Mouse (Mus musculus): Measurements from ENCODE around the gene Agap1.

Gene Agap1

GRCm38 (mm10) chr1:89574941-89575890 is 120.6 kb downstream of the Agap1 start:
- in situ Hi-C loops (cut with MboI; ENCODE audit: low sequenced_read_pairs), result no loop called here

DNA sequence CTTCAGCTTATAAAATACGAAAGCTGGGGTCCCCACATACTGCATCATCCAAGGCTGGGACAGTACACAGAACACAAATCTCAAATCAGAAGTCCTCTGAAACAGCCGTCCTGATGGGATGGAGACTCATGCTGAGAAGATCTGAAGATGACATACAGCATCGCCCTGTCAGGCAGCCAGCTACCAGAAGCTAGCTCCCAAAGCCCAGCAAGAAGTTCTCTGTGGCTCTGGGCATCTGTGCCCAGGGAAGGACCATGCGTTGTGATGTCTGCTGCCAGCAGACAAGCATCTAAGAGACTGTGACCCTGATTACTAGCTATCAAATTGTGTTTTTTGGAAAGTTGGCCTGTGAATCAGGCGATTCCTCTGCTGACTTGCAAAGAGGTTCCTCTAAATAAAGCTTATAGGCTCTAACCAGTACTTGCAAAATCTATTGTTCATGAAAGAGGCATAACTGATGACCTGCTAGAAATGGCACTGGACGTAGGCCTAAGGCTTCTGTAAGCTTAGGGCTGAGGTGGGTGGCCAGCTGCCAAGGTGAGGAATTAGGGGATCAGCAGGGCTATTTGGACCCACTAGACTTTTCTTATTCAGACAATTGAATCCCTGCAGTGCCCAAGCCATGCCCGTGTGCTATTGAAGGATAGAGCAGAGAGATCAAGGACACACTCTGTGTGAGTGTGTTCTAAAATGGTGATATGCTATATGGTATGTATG is 121.7 kb downstream of the Agap1 start:
- in situ Hi-C loops (cut with MboI; ENCODE audit: low sequenced_read_pairs), result no loop called here

- in situ Hi-C loops (cut with MboI; ENCODE audit: low sequenced_read_pairs), result no loop called here
These were observed 122.4 kb downstream of the Agap1 start for GRCm38 (mm10) chr1:89576985-89577384.

DNA sequence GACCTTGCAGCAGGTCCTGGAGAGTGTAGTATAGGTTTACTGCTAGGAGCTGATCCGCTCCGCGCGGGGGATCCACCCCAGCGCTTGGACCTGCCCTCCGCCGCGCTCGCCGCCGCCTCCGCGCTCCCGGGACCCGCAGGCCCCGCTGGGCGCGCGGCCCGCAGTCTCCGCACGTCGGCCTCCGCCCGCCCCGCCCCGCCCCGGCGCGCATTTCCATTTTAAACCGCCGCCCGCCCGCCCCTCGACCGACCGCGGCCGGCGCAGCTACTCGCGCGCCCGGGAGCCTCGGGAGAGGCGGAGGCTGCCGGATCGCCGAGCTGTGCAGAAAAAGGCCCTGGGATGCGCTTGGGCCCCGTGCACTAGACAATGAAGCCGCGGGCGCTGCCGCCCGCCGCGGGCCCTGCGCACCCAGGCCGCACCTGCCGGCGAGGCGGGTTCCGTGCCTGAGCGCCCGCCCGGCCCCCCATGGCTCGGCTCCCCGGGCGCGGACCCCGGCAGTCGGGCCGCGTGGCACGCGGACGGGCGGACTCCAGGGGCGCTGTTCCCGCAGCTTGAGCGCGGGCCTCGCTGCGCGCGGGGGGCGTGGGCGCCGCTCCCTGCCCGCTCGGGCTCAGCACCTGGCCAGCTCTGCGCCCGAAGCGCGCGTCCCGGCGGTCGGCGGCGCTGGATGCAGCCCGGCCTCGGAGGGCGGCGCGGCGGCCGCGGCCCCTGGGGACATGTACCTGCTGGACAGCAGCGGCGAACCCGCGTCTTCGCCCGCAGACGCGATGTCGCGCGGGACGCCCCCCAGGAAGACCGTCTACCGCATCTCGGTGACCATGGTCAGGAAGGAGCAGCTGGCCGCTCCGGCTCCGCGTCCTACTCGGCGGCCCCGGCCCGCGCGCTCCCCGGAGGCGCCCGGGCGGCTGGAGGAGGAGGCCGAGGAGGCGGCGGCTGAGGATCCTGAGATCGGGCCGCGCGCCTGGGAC is 125.7 kb downstream of the Agap1 start:
- in situ Hi-C loops (cut with MboI; ENCODE audit: low sequenced_read_pairs), result no loop called here

DNA sequence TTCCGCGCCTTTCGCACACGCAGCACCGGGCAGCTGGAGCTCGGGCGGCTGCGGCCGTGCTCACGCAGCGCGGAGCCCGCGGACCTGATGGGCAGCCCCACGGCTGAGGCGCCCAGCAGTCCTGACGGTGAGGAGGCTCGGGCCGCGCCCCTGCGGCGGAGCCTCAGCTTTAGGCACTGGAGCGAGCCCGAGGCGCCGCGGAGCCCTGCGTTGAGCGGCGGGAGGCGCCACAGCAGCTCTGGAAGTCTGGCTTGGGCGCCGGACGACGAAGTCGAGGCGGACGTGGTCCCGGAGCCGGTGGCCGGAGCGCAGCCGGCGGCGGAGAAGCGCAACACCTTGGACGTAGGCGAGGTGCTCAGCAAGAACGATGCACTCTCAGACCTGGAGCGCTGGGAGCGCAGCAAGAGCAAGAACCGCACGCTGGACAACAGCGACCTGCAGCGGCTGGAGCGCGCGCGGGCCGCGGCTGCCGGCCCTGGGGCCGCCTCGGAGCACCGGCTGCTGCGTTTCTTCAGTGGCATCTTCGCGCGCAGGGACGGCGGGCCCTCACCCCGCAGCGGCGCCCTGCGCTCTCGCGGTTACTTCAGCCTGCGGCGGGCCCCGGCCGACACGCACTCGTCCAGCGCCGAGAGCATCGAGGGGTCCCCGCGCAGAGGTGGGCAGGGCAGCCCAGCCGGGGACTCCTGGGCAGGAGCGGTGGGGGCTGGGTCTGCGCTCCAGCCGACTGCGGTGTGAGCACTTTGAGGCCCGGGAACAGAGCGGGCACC is 126.6 kb downstream of the Agap1 start:
- in situ Hi-C loops (cut with MboI; ENCODE audit: low sequenced_read_pairs), result no loop called here

DNA sequence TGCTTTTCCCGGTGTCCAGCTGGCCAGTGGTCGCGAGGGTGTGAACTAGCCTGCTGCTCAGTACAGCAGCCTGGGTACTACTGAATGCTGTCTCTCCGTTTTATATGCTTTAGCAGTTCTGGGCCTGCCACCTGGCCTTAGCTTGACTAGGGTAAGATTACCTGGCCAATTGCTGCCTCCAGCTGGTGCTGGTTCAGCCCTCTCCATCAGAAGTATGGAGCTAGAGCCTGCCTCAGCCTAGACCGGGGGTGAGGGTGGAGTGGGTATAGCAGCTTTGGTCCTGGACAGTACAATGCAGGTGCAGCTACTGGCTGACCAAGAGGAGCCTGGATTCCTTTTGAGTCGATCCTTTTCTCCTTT is 127.1 kb downstream of the Agap1 start:
- in situ Hi-C loops (cut with MboI; ENCODE audit: low sequenced_read_pairs), result no loop called here

GRCm38 (mm10) chr1:89583369-89583768 is 128.8 kb downstream of the Agap1 start:
- in situ Hi-C loops (cut with MboI; ENCODE audit: low sequenced_read_pairs), result no loop called here

DNA sequence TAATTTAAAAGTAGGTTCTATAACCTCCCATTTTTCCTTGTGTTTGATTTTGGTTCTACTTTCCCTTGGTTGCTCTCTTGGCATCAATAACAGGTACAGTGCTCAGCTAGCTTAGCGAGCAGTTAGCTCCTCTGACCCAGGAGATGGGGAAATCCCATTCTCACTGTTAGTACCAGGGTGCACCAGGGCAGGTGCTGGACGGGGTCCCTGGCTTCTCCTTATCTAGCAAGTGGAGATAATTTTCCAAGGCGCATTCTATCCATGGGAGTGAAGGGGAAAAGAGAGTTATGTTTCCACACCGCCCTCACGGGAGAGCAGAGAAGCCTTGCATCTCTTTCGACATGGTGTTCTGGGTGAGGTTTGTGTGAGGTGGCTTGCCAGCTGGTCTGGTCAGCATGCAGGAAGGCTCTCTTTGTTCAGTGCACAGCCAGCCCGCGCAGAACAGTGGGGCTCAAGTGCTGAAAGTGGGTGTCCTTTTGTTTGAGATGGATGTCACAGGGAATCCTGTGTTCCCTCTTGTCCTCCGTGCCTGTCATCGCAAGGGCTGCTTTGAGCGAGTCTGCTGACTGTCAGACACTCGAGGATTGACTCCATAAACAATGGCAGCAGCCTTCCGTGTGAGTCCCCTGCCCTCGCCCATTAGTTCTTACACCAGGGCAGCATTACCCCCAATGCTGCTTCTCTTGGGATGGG is 132.5 kb downstream of the Agap1 start:
- in situ Hi-C loops (cut with MboI; ENCODE audit: low sequenced_read_pairs), result no loop called here

- in situ Hi-C loops (cut with MboI; ENCODE audit: low sequenced_read_pairs), result no loop called here
These were observed 133.5 kb downstream of the Agap1 start for GRCm38 (mm10) chr1:89588154-89588553.

DNA sequence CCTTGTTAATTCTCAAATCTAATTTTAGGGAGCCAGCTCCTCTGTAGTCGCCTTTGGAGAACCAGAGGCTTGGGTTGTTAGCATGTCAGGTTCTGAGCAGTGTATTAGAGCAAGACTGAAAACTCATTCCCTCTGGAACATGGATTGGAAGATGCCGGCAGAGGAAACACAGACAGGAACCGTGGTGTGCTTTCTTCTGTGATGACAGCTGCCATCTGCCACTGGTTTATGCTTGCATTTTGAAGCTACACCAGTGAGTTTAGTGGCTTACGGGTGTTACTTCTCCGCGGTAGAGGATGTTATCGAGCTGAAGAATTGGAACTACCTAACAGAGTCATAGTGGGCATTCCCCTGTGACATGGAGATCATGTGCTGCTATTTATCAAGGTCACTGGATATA is 136.4 kb downstream of the Agap1 start:
- in situ Hi-C loops (cut with MboI; ENCODE audit: low sequenced_read_pairs), result no loop called here

DNA sequence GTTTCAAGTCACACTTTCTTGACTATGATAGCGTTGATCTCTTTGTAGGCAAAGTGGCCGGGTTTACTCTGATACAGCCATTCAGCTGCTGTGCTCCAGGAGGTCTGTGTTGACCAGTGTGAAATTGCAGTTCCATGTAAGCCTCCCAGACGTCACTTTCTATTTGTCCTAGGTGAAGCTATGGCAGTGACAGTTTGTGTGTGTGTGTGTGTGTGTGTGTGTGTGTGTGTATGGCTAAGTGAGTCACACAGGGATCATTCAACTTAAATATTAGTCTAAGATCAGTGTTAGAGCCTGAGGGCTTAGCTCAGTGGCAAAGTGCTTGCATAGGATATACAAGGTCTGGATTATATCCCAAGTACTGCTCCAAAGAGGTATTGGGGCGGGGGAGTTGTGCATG is 138.6 kb downstream of the Agap1 start:
- in situ Hi-C loops (cut with MboI; ENCODE audit: low sequenced_read_pairs), result no loop called here

DNA sequence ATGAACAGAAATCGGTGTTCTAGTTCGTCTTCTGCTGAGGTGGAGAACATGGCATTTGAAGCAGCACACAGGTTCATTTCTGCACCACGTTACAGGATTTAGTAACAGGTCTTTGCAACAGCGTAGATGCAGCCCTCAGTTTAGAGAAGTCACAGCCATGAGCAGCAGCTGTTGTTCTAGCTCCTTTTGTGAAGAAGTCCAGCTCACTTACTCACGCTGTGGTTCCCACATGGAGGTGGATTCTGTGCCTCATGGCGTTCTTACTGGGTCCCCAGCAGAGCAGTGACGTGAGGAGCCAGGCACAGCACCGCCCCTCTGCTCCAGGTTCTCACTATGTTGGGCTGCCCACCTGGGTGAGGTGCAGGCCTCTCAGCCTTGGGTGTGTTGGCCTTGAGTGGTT is 140.4 kb downstream of the Agap1 start:
- in situ Hi-C loops (cut with MboI; ENCODE audit: low sequenced_read_pairs), result no loop called here

GRCm38 (mm10) chr1:89595421-89595820 is 140.8 kb downstream of the Agap1 start:
- in situ Hi-C loops (cut with MboI; ENCODE audit: low sequenced_read_pairs), result no loop called here

GRCm38 (mm10) chr1:89596223-89596622 is 141.6 kb downstream of the Agap1 start:
- in situ Hi-C loops (cut with MboI; ENCODE audit: low sequenced_read_pairs), result no loop called here

DNA sequence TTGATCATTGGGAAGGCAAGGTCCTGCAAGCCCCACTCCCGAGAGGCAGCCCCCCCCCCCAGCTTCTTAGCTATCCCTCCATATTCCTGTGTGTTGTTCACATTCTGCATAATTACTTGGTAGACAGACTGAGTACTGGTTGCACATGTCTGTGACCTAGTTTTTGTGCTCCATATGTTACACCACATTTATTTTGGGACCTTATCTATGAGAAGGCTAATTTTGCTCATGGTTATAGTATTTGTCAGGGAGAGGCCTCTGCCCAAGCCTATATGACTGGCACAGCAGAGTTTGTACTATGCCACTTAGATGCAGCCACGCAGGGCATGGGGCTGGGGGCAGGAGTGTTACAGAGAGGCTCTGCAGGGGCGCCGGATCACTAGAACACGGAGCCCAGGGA is 144.3 kb downstream of the Agap1 start:
- in situ Hi-C loops (cut with MboI; ENCODE audit: low sequenced_read_pairs), result no loop called here

GRCm38 (mm10) chr1:89599983-89600741 is 145.6 kb downstream of the Agap1 start:
- in situ Hi-C loops (cut with MboI; ENCODE audit: low sequenced_read_pairs), result no loop called here

DNA sequence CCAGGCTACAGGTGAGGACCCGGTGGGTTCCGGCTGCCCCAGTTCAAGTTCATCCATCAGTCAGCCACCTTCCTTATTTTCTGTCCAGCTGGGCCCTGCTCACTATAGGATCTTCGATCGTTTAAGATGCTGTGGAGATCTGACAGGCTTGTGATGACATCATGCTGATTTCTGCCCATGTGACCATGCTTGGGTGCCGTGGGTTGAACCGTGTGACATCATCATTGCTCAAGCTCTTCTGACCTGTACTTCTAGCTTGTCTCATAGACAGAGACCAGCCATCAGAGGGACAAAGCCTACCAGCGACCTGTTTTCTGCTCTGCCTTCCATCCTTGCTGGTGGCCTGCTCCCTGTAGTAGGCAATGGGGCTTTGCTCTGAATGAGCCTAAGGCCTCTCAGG is 146.7 kb downstream of the Agap1 start:
- in situ Hi-C loops (cut with MboI; ENCODE audit: low sequenced_read_pairs), result no loop called here

DNA sequence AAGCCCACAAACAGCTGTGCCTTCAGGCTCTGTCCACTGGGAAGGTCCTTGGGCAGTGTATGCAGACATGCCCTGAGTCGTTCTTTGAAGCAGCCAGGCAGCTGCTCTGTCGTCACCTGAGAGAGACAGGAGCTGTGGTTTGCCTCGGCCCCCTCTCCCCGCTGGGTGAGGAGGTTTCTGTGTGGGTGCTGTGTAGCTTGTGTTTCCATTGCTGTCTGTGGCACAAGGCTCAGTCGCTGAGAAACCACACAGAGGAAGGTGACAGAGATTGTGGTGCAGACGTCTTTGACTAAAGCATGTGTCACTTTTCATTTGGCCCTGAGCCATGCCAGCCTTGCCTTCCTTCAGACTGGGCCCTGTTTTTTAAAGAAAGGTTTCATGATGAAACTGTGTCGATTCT is 148.3 kb downstream of the Agap1 start:
- in situ Hi-C loops (cut with MboI; ENCODE audit: low sequenced_read_pairs), result no loop called here

DNA sequence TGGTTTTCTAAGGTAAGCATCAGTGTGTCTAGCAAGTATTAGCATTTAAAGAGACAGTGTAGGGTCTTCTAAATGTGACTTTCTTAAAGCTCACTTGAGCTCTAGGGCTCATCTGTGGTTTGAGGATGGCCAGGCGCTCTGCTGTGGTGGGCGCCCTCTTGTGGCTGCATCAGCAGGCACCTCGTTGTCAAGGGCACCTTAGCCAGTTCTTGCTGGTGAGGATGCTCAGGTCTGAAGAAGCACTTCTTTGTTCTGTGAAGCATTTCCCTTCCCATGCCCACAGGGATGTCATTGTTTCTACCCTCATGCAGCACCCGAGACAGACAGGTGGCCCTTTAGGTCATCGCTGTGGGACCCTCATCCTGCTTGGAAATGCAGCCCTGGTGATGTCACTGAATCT is 152.0 kb downstream of the Agap1 start:
- in situ Hi-C loops (cut with MboI; ENCODE audit: low sequenced_read_pairs), result no loop called here

All from CH12F3 (cell line).